In the genomic region with DNA sequence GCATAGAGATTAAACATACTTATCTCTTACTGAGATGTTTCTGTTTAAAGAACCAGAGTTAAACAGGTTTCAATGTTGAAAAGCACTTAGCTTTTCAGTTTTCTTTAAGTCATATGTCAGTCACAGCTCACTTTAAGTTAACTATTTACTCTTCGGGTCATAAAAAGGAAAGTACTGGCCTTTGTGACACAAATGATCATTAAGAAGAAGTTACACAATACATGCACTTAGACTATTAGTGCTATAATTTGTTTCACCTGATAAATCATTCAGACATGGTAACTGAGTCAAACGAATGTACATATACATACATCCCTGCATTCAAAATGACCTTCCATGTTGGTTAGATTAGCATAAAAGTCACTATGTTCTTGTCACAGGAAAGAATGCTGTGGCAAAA, we compare ENCODE assay signal across 22 mouse cellular contexts. TPM values are rescaled to one million over a fixed set of nuclear protein-coding genes. Genes with fewer than 3 reads are reported as not detected.
A peak's percentile ranks its signal among the peaks of the same experiment; 100 is the strongest.
DNase-seq lines count a peak whose midpoint lies in the region; ATAC-seq and TF ChIP-seq lines count a peak whose summit lies in the region.
"Had no signal": no experiment of that assay in that cellular context is flagged by ENCODE, and none has a peak within 500 bp of the region (broad histone marks: within the 10 kb centered on the region; RNA-seq: fewer than 3 reads in every experiment).

No protein-coding gene starts in this region.

- H3K4me1 ChIP-seq in intestine, embryonic 15.5 days (replicated peaks) = no peaks in the 10 kb centered on the region
- no peaks in the 10 kb centered on the region for H3K4me1 ChIP-seq in intestine, embryonic 16.5 days (ENCODE audit: control insufficient read depth, insufficient read depth, low read length)
- no peaks in the 10 kb centered on the region for H3K4me1 ChIP-seq in intestine, postnatal 0 days (replicated peaks; ENCODE audit: control insufficient read depth, insufficient read depth, low read length)

- no peaks in the 10 kb centered on the region for H3K27me3 ChIP-seq in intestine, embryonic 15.5 days (replicated peaks)
- no peaks in the 10 kb centered on the region for H3K27me3 ChIP-seq in intestine, embryonic 16.5 days (replicated peaks; ENCODE audit: control insufficient read depth, insufficient read depth, low read length)
- no peaks in the 10 kb centered on the region for H3K27me3 ChIP-seq in intestine, postnatal 0 days (replicated peaks; ENCODE audit: control insufficient read depth, insufficient read depth, low read length)
- H3K27me3 ChIP-seq: CH12.LX had no signal

- ATAC-seq in intestine, embryonic 15.5 days = peak; percentile 75
- peak; percentile 89 for ATAC-seq in intestine, embryonic 16.5 days
- ATAC-seq in intestine, postnatal 0 days = peak; percentile 75
- ATAC-seq: activated CD4-positive, CD25-positive, alpha-beta regulatory T cell, adult 4 months; CD4-positive, CD25-positive, alpha-beta regulatory T cell, adult 4 months; Patski had no signal

- no peaks in the 10 kb centered on the region for H3K9me3 ChIP-seq in intestine, embryonic 15.5 days
- H3K9me3 ChIP-seq in intestine, embryonic 16.5 days (ENCODE audit: control insufficient read depth, low read length) = no peaks in the 10 kb centered on the region
- no peaks in the 10 kb centered on the region for H3K9me3 ChIP-seq in intestine, postnatal 0 days (ENCODE audit: control insufficient read depth)

- 50% methylated on average over 2 of the region's 2 CpGs for WGBS in intestine, embryonic 15.5 days
- WGBS in intestine, embryonic 16.5 days = 45% methylated on average over 2 of the region's 2 CpGs
- 33% methylated on average over 2 of the region's 2 CpGs for WGBS in intestine, postnatal 0 days

- no peak for TF ChIP-seq CTCF in intestine, postnatal 0 days (IDR thresholded peaks at IDR 0.05; ENCODE audit: low read depth)

- no peak overlapping the region for H3K27ac ChIP-seq in intestine, embryonic 15.5 days
- H3K27ac ChIP-seq in intestine, embryonic 16.5 days (ENCODE audit: low read length) = no peak overlapping the region
- no peak overlapping the region for H3K27ac ChIP-seq in intestine, postnatal 0 days (ENCODE audit: low read depth, low read length)

- H3K36me3 ChIP-seq in intestine, embryonic 15.5 days = no peaks in the 10 kb centered on the region
- H3K36me3 ChIP-seq in intestine, embryonic 16.5 days (ENCODE audit: control insufficient read depth, insufficient read depth, low read length) = no peaks in the 10 kb centered on the region
- H3K36me3 ChIP-seq in intestine, postnatal 0 days (ENCODE audit: control insufficient read depth, insufficient read depth) = no peaks in the 10 kb centered on the region
- H3K36me3 ChIP-seq: G1E had no signal

- no peak for DNase-seq in right cerebral cortex, postnatal 36 days (ENCODE audit: low spot score in 2 of 2)
- DNase-seq in urinary bladder, postnatal 10 days (ENCODE audit: low spot score) = no peak
- no peak for DNase-seq in retina, embryonic 14.5 days (ENCODE audit: low spot score)
- DNase-seq: adrenal gland, adult 2 months; adrenal gland, adult 8-10 months; adrenal gland, postnatal 10 days; adrenal gland, postnatal 14 days; adrenal gland, postnatal 25 days; adrenal gland, postnatal 36 days; B cell, adult 2 months; cerebellum, adult 11 months; cerebellum, adult 11-12 months; cerebellum, adult 18-20 months had no signal

- H3K4me2 ChIP-seq in intestine, embryonic 15.5 days (replicated peaks) = no peak overlapping the region
- H3K4me2 ChIP-seq in intestine, embryonic 16.5 days (ENCODE audit: low read depth, low read length) = no peak overlapping the region
- no peak overlapping the region for H3K4me2 ChIP-seq in intestine, postnatal 0 days (replicated peaks; ENCODE audit: low read depth)

- no peak overlapping the region for H3K9ac ChIP-seq in intestine, embryonic 15.5 days
- no peak overlapping the region for H3K9ac ChIP-seq in intestine, embryonic 16.5 days (ENCODE audit: low read depth, low read length)
- no peak overlapping the region for H3K9ac ChIP-seq in intestine, postnatal 0 days (ENCODE audit: low read depth, low read length)

- H3K4me3 ChIP-seq in intestine, embryonic 15.5 days (replicated peaks) = no peak overlapping the region
- no peak overlapping the region for H3K4me3 ChIP-seq in intestine, embryonic 16.5 days (ENCODE audit: low read length)
- no peak overlapping the region for H3K4me3 ChIP-seq in intestine, postnatal 0 days (ENCODE audit: low read depth, low read length)

RNA-seq across cellular contexts. Expression of a gene that starts 58.3 kb away (rescaled TPM):
- polyA plus RNA-seq in intestine, embryonic 15.5 days (2015; fragmentation: Nextera tagmentation; extraction: Ambion mirVana) = not detected in 2 replicates
- polyA plus RNA-seq in intestine, embryonic 16.5 days (2015; fragmentation: Nextera tagmentation; extraction: Ambion mirVana) = not detected in 2 replicates
- polyA plus RNA-seq in intestine, postnatal 0 days (2015; fragmentation: Nextera tagmentation; extraction: Ambion mirVana) = 4.7 and 5.5 TPM in 2 replicates
- polyA plus RNA-seq: activated CD4-positive, CD25-positive, alpha-beta regulatory T cell, adult 4 months; adrenal gland, adult 2 months; C2C12; CD4-positive, CD25-positive, alpha-beta regulatory T cell, adult 4 months; G1E; Patski had no signal
